Mouse (Mus musculus) kidney, adult 2 months (tissue): ENCODE data around the gene Igf1r. TPM values are rescaled to one million over a fixed set of nuclear protein-coding genes. Genes with fewer than 3 reads are reported as not detected.

Experiments
- DNase-seq: peaks from one replicate; pipeline ENCODE4 v3.0.0; 2021
- H3K27ac ChIP-seq: fragments of 200-500 bp; 2 replicates; pipeline ENCODE4 v1.5.1; 2012; ENCODE audit warnings: low read depth, low read length, control low read depth, inconsistent platforms; ENCODE audit not compliant: insufficient read depth
- H3K27me3 ChIP-seq: fragments of 200-500 bp; replicated peaks from 2 replicates; pipeline ENCODE4 v1.6.1; 2012; ENCODE audit warnings: mild to moderate bottlenecking, moderate library complexity, low read length, inconsistent platforms; ENCODE audit not compliant: control insufficient read depth, insufficient read depth
- H3K36me3 ChIP-seq: fragments of 200-500 bp; 2 replicates; pipeline ENCODE4 v1.6.1; 2012; ENCODE audit warnings: mild to moderate bottlenecking, moderate library complexity, low read length, inconsistent platforms; ENCODE audit not compliant: control insufficient read depth, insufficient read depth
- H3K4me1 ChIP-seq: fragments of 200-500 bp; 2 replicates; pipeline ENCODE4 v1.6.1; 2011; ENCODE audit warnings: low read length; ENCODE audit not compliant: control insufficient read depth, insufficient read depth
- H3K4me3 ChIP-seq: fragments of 200-500 bp; 2 replicates; pipeline ENCODE4 v1.5.1; 2011; ENCODE audit warnings: mild to moderate bottlenecking, low read depth, low read length, control low read depth; ENCODE audit not compliant: insufficient read depth
- CTCF ChIP-seq: fragments of 200-500 bp; conservative IDR thresholded peaks from 2 replicates; pipeline ENCODE4 v1.5.1; 2011; ENCODE audit warnings: low read depth, mild to moderate bottlenecking, control low read depth, low read length, moderate library complexity, mixed read lengths; ENCODE audit not compliant: insufficient read depth, insufficient read length
- POLR2A ChIP-seq: fragments of 200-500 bp; IDR thresholded peaks from one replicate; pipeline ENCODE4 v1.6.1; 2011; ENCODE audit warnings: low read depth, low read length, control low read depth
- WGBS: fragments of 180-500 bp; shearing (Covaris S2); methylation state at CpG from one replicate; pipeline ENCODE4 v1.1.7; 2018; 5-methylcytosine and 5-hydroxymethylcytosine counted together
- polyA plus RNA-seq: library from polyadenylated mRNA; depleted of rRNA; stranded (reverse); fragments of >200 nt; gene quantifications from 2 replicates; pipeline ENCODE4 v1.2.3, GENCODE M21; 2012

Igf1r gene
- polyA plus RNA-seq, 1 experiment: 29.2 TPM

DNA sequence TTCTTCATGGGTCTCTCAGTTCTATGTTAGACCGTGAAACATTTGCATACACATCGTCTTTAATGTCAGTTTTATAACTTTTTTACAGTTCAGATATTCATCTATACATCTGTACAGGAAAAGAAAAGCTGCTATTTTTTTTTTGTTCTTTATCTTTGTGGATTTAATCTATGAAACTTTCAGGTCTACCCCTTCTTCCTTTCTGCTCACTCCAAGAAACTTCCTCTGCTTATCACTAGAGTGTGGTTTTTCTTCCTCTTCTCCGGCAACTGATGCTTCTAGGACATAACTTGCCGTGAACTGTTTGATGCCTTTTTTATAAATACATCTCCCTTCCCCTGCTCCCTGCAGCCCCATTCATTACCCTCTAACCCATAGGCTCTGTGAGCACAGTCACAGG lies 275.0 kb downstream of the Igf1r start:
- TF ChIP-seq CTCF (no peak), POLR2A (no peak)
- no peak overlapping the region for H3K27ac ChIP-seq
- no peak overlapping the region for H3K4me3 ChIP-seq
- H3K4me1 ChIP-seq: 0 out of 2 replicates have a peak, but pooled peaks cover 3% of the 10 kb centered on the region
- H3K36me3 ChIP-seq: peaks cover 6% of the 10 kb centered on the region
- H3K27me3 ChIP-seq: no peaks in the 10 kb centered on the region
- no peak for DNase-seq
- WGBS: 78% methylated on average over 4 of the region's 4 CpGs

DNA sequence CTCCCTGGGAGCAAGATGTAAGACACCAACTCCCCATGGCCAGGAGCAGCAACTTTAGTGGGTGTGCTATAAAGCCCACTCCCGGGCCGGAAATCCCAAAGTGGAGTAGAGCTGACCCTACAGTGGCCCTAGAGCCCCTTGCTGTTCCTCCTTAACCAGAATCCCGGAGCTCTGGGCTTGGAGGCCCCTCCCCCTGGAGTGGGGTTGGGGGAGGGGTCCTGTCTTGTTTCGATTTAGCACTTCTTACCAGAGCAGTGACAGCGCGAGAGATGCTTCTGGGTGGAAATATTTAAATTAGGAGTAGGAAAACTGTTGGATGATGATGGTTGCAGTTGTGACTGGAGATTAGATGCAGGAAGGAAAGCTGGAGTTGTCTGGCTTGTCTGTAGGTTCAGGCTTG lies 275.9 kb downstream of the Igf1r start:
- Histone ChIP-seq H3K36me3 (peaks cover 6% of the 10 kb centered on the region), H3K27me3 (no peaks in the 10 kb centered on the region), H3K4me1 (0 out of 2 replicates have a peak, but pooled peaks cover 3% of the 10 kb centered on the region), H3K27ac (no peak overlapping the region), H3K4me3 (no peak overlapping the region)
- 62% methylated on average over 6 of the region's 6 CpGs for WGBS
- no peak for TF ChIP-seq POLR2A
- no peak for TF ChIP-seq CTCF
- no peak for DNase-seq

DNA sequence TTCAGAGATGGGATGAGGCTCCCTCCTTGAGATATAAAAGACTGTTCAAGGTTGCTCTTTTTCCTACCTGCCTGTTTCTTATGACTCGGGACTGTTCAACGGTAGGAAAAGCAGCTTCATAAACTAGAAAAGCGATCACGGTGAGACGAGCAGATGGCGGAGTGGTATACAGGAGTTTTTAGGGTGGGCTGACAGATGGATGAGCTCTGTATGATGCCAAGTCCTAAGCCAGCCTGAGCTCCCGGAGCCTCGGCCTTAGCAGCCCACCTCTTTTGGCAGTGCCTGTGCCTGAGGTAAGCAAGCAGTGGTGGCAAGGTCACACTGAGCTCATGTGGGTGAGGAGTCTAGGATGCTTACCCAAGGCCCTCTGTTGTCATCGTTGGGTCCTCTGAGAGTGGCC lies 278.2 kb downstream of the Igf1r start:
- TF ChIP-seq POLR2A: no peak
- Histone ChIP-seq H3K27ac (no peak overlapping the region), H3K4me3 (no peak overlapping the region), H3K36me3 (peaks cover 6% of the 10 kb centered on the region), H3K27me3 (no peaks in the 10 kb centered on the region), H3K4me1 (0 out of 2 replicates have a peak, but pooled peaks cover 3% of the 10 kb centered on the region)
- 88% methylated on average over 9 of the region's 9 CpGs for WGBS
- no peak for DNase-seq

DNA sequence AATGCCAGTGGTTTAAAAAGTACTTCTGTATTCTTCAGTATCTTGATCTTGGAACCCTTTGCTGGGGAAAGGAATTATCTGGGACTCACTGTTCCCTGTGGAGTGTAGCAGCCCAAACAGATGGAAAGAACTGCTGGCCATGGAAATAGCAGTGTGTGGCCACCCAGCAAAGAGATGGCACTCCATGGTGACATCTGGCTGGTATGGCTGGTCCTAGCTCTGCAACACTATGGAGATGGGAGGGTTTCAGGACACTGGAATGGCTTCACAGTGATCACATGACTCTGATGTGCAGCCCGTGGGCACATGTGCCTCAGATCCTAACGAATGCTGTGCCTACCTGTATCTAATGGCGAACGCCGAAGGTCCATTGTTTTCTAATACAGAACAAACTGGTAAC lies 279.9 kb downstream of the Igf1r start:
- Histone ChIP-seq H3K27me3 (no peaks in the 10 kb centered on the region), H3K27ac (no peak overlapping the region), H3K4me3 (no peak overlapping the region), H3K4me1 (0 out of 2 replicates have a peak, but pooled peaks cover 3% of the 10 kb centered on the region), H3K36me3 (0 out of 2 replicates have a peak, but pooled peaks cover 2% of the 10 kb centered on the region)
- 91% methylated on average over 5 of the region's 5 CpGs for WGBS
- TF ChIP-seq POLR2A (no peak), CTCF (no peak)
- DNase-seq: no peak

DNA sequence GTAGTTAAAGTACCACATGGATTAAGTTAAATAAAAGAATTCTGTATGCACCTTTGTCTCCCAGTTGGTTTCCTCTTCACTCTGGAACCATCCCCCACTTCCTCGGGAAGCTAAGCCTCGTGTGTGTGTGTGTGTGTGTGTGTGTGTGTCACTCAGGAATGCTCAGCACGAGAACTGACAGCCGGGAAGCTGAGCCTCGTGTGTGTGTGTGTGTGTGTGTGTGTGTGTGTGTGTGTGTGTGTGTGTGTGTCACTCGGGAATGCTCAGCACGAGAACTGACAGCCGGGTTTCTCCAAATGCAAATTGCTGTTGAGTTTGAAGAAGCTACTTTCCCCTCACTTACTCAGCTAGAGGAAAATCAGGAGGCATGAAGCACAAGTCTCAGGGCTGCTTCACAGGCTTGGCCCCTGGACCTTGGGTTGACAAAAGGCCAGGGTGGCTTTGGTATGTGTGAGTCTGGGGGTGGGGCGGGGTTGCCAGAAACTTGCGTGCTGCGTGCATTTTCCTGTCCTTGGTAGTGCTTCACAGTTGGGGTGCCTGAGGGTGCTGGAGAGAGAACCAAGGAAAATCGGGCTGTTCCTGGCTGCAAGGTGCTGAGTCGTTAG lies 281.1 kb downstream of the Igf1r start:
- TF ChIP-seq POLR2A: no peak
- 31% methylated on average over 13 of the region's 13 CpGs for WGBS
- Histone ChIP-seq H3K4me3 (no peak overlapping the region), H3K36me3 (no peaks in the 10 kb centered on the region), H3K27me3 (no peaks in the 10 kb centered on the region), H3K4me1 (0 out of 2 replicates have a peak, but pooled peaks cover 3% of the 10 kb centered on the region), H3K27ac (no peak overlapping the region)
- peak; percentile 74 for DNase-seq

DNA sequence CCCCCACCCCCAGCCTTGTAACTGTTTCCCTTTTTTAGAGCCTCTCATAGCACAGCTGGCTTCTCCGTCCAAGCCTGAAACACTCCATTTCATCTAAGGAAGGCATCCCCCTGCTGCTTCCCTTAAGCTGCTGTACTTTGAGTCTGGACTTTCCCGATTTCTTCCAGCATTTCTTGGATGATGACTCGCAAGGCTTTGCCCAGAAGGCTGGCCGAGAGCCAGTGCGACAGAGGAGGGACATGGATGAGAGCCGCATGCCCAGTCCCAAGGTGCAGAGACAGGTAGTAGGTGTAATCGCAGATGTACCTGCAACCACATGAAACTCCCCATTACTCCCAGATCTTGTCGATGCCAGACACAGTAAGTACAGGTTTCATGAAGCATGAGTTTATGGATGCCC lies 284.2 kb downstream of the Igf1r start:
- Histone ChIP-seq H3K4me3 (no peak overlapping the region), H3K27ac (no peak overlapping the region), H3K4me1 (0 out of 2 replicates have a peak, but pooled peaks cover 3% of the 10 kb centered on the region), H3K36me3 (no peaks in the 10 kb centered on the region), H3K27me3 (no peaks in the 10 kb centered on the region)
- DNase-seq: peak; percentile 68
- TF ChIP-seq POLR2A (no peak), CTCF (no peak)
- WGBS: 70% methylated on average over 8 of the region's 8 CpGs

DNA sequence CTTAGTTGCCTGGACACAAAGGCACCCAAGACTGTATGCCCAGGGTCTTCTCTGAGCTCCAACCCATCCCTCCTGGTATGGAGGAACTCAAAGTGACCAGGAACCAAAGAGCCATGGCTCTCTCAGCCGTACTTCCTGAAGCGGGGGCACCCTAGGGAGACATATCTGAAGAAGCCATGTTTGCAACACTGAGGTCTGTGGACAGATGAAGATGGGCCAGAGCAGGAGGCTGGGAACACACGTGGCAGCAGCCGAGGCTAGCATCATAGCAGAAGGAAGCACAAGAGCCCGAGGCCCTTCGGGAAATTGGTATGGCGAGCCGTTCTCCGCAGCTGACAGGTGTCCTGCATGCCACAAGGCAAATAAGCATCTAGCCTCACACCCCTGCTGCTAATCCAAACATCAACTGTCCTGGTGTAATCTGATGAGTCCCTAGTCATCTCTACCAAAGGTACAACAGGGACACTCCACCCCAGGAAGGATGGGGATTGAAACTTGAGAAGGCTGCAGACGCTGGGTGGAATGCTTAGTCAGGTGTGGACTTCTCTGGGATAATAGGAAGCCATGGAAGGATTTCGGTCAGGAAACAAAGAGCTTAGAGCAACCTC lies 286.7 kb downstream of the Igf1r start:
- WGBS: 68% methylated on average over 11 of the region's 11 CpGs
- H3K27me3 ChIP-seq: no peaks in the 10 kb centered on the region

More for the DNA sequence above, 286.7 kb downstream of the Igf1r start:
- no peak overlapping the region for H3K27ac ChIP-seq
- no peaks in the 10 kb centered on the region for H3K36me3 ChIP-seq
- H3K4me1 ChIP-seq: no peaks in the 10 kb centered on the region
- TF ChIP-seq POLR2A (no peak), CTCF (no peak)
- no peak for DNase-seq
- no peak overlapping the region for H3K4me3 ChIP-seq
